Mouse (Mus musculus) testis, adult 2 months (tissue): Measurements from ENCODE around the gene Ccl22. TPM values are rescaled to one million over a fixed set of nuclear protein-coding genes. Genes with fewer than 3 reads are reported as not detected.

Experiments used
- H3K27ac ChIP-seq: fragments of 200-500 bp; 2 replicates; pipeline ENCODE4 v1.5.1; 2012; ENCODE audit warnings: low read depth, low read length; ENCODE audit not compliant: control insufficient read depth, insufficient read depth
- H3K27me3 ChIP-seq: fragments of 200-500 bp; 2 replicates; pipeline ENCODE4 v1.6.1; 2012; ENCODE audit warnings: mild to moderate bottlenecking, low read length, moderate library complexity; ENCODE audit not compliant: control insufficient read depth, insufficient read depth
- H3K36me3 ChIP-seq: fragments of 200-500 bp; 2 replicates; pipeline ENCODE4 v1.6.1; 2012; ENCODE audit warnings: mild to moderate bottlenecking, low read length; ENCODE audit not compliant: control insufficient read depth, insufficient read depth
- H3K4me1 ChIP-seq: fragments of 200-500 bp; 2 replicates; pipeline ENCODE4 v1.6.1; 2012; ENCODE audit warnings: low read length; ENCODE audit not compliant: control insufficient read depth, insufficient read depth
- H3K4me3 ChIP-seq: fragments of 200-500 bp; 2 replicates; pipeline ENCODE4 v1.5.1; 2012; ENCODE audit warnings: low read depth, mild to moderate bottlenecking, low read length, moderate library complexity, mixed read lengths; ENCODE audit not compliant: control insufficient read depth
- CTCF ChIP-seq: fragments of 200-500 bp; IDR thresholded peaks from 2 replicates; pipeline ENCODE4 v1.5.1; 2012; ENCODE audit warnings: low read depth, mild to moderate bottlenecking, inconsistent platforms, low read length, moderate library complexity; ENCODE audit not compliant: control insufficient read depth, insufficient read depth, insufficient replicate concordance
- POLR2A ChIP-seq: fragments of 200-500 bp; IDR thresholded peaks from 2 replicates; pipeline ENCODE4 v1.6.1; 2012; ENCODE audit warnings: low read depth, mild to moderate bottlenecking, inconsistent platforms, low read length, moderate library complexity; ENCODE audit not compliant: control insufficient read depth
- polyA plus RNA-seq: library from polyadenylated mRNA; depleted of rRNA; stranded (reverse); fragments of >200 nt; gene quantifications from 2 replicates; pipeline ENCODE4 v1.2.3, GENCODE M21; 2012

The Ccl22 gene
- polyA plus RNA-seq, 1 experiment: 9.5 TPM

- Histone ChIP-seq H3K36me3 (no peaks in the 10 kb centered on the region), H3K4me1 (peaks cover 12% of the 10 kb centered on the region), H3K27me3 (no peaks in the 10 kb centered on the region), H3K4me3 (peak overlapping the region; percentile 86), H3K27ac (peak overlapping the region; percentile 64)
- TF ChIP-seq POLR2A: no peak
- peak; percentile 64; the same call in 1 of the 2 replicates for TF ChIP-seq CTCF
Measured at GRCm38 (mm10) chr8:94702844-94703813, 42.3 kb upstream of the Ccl22 start.

GRCm38 (mm10) chr8:94703972-94704668 lies 41.3 kb upstream of the Ccl22 start:
- peak overlapping the region; percentile 37 for H3K4me3 ChIP-seq
- peak; percentile 90 for TF ChIP-seq CTCF
- TF ChIP-seq POLR2A: no peak
- H3K4me1 ChIP-seq: peaks cover 12% of the 10 kb centered on the region
- H3K36me3 ChIP-seq: no peaks in the 10 kb centered on the region
- no peak overlapping the region for H3K27ac ChIP-seq
- H3K27me3 ChIP-seq: no peaks in the 10 kb centered on the region

- Histone ChIP-seq H3K27ac (no peak overlapping the region), H3K27me3 (no peaks in the 10 kb centered on the region), H3K4me1 (peaks cover 12% of the 10 kb centered on the region), H3K36me3 (no peaks in the 10 kb centered on the region), H3K4me3 (peak overlapping the region; percentile 37)
- TF ChIP-seq CTCF (no peak), POLR2A (no peak)
Measured at GRCm38 (mm10) chr8:94704669-94704984, 40.8 kb upstream of the Ccl22 start.

- Histone ChIP-seq H3K4me3 (no peak overlapping the region), H3K27ac (peak overlapping the region; percentile 52; the same call in 1 of the 2 replicates), H3K36me3 (no peaks in the 10 kb centered on the region), H3K27me3 (no peaks in the 10 kb centered on the region), H3K4me1 (peaks cover 12% of the 10 kb centered on the region)
- no peak for TF ChIP-seq CTCF
- no peak for TF ChIP-seq POLR2A
Measured at GRCm38 (mm10) chr8:94705581-94706245, 39.7 kb upstream of the Ccl22 start.

GRCm38 (mm10) chr8:94706732-94707395 lies 38.5 kb upstream of the Ccl22 start:
- Histone ChIP-seq H3K4me3 (no peak overlapping the region), H3K27ac (peak overlapping the region; percentile 66), H3K36me3 (no peaks in the 10 kb centered on the region), H3K4me1 (peaks cover 12% of the 10 kb centered on the region), H3K27me3 (no peaks in the 10 kb centered on the region)
- TF ChIP-seq CTCF (no peak), POLR2A (no peak)

GRCm38 (mm10) chr8:94710336-94710735 lies 35.1 kb upstream of the Ccl22 start:
- Histone ChIP-seq H3K4me3 (no peak overlapping the region), H3K36me3 (no peaks in the 10 kb centered on the region), H3K4me1 (peaks cover 2% of the 10 kb centered on the region), H3K27me3 (no peaks in the 10 kb centered on the region), H3K27ac (no peak overlapping the region)
- no peak for TF ChIP-seq CTCF
- TF ChIP-seq POLR2A: no peak
